Mouse (Mus musculus): ENCODE measurements around the gene Pgs1. TPM values are rescaled to one million over a fixed set of nuclear protein-coding genes. Genes with fewer than 3 reads are reported as not detected.

The Pgs1 gene
- polyA plus RNA-seq, 1 experiment from 2014 or later: 26.6 TPM

GRCm38 (mm10) chr11:117979388-117979787, 6.7 kb upstream of the Pgs1 start:
- Histone ChIP-seq H3K27ac (replicated peaks) (no peak overlapping the region), H3K9me3 (no peaks in the 10 kb centered on the region), H3K4me3 (no peak overlapping the region), H3K4me2 (no peak overlapping the region), H3K9ac (no peak overlapping the region), H3K27me3 (replicated peaks) (no peaks in the 10 kb centered on the region), H3K4me1 (peaks cover 21% of the 10 kb centered on the region), H3K36me3 (no peaks in the 10 kb centered on the region)
- ATAC-seq (ENCODE audit: extremely low read depth, insufficient number of reproducible peaks, low FRiP score, low TSS enrichment): no peak
- 52% methylated on average over 7 of the region's 7 CpGs for WGBS

- Histone ChIP-seq H3K4me1 (peaks cover 9% of the 10 kb centered on the region), H3K36me3 (no peaks in the 10 kb centered on the region)
- ATAC-seq (ENCODE audit: extremely low read depth, insufficient number of reproducible peaks, low FRiP score, low TSS enrichment): no peak
Observed at GRCm38 (mm10) chr11:117982426-117982825, 3.7 kb upstream of the Pgs1 start.

GRCm38 (mm10) chr11:117983770-117984169, 2.3 kb upstream of the Pgs1 start:
- ATAC-seq (ENCODE audit: extremely low read depth, insufficient number of reproducible peaks, low FRiP score, low TSS enrichment): no peak
- H3K9ac ChIP-seq: no peak overlapping the region

More at GRCm38 (mm10) chr11:117982426-117982825, 3.7 kb upstream of the Pgs1 start:
- Histone ChIP-seq H3K4me2 (no peak overlapping the region), H3K27ac (replicated peaks) (no peak overlapping the region), H3K27me3 (replicated peaks) (no peaks in the 10 kb centered on the region), H3K4me3 (no peak overlapping the region), H3K9me3 (no peaks in the 10 kb centered on the region), H3K9ac (no peak overlapping the region)
- whole genome bisulfite sequencing: 37% methylated on average over 5 of the region's 5 CpGs

GRCm38 (mm10) chr11:117987032-117987451, 950 bp downstream of the Pgs1 start:
- Histone ChIP-seq H3K36me3 (no peaks in the 10 kb centered on the region), H3K9me3 (no peaks in the 10 kb centered on the region), H3K27me3 (replicated peaks) (no peaks in the 10 kb centered on the region), H3K4me3 (peak overlapping the region; percentile 96), H3K27ac (replicated peaks) (peak overlapping the region; percentile 76), H3K4me2 (peak overlapping the region; percentile 90), H3K4me1 (peaks cover 54% of the 10 kb centered on the region), H3K9ac (peak overlapping the region; percentile 93)
- under 1% methylated on average over 32 of the region's 32 CpGs for WGBS
- ATAC-seq (ENCODE audit: extremely low read depth, insufficient number of reproducible peaks, low FRiP score, low TSS enrichment): no peak; the same call in 1 of the 2 replicates

More at GRCm38 (mm10) chr11:117983770-117984169, 2.3 kb upstream of the Pgs1 start:
- H3K4me3 ChIP-seq: no peak overlapping the region
- H3K9me3 ChIP-seq: no peaks in the 10 kb centered on the region
- peaks cover 21% of the 10 kb centered on the region for H3K4me1 ChIP-seq
- H3K27ac ChIP-seq (replicated peaks): no peak overlapping the region
- no peaks in the 10 kb centered on the region for H3K27me3 ChIP-seq (replicated peaks)
- H3K36me3 ChIP-seq: no peaks in the 10 kb centered on the region
- H3K4me2 ChIP-seq: no peak overlapping the region
- 46% methylated on average over 7 of the region's 7 CpGs for WGBS

- no peaks in the 10 kb centered on the region for H3K27me3 ChIP-seq (replicated peaks)
- no peaks in the 10 kb centered on the region for H3K36me3 ChIP-seq
- no peak for ATAC-seq (ENCODE audit: extremely low read depth, insufficient number of reproducible peaks, low FRiP score, low TSS enrichment)
- H3K9ac ChIP-seq: peak overlapping the region; percentile 93
- peak overlapping the region; percentile 90 for H3K4me2 ChIP-seq
- peaks cover 63% of the 10 kb centered on the region for H3K4me1 ChIP-seq
- WGBS: 58% methylated on average over 4 of the region's 4 CpGs
- peak overlapping the region; percentile 96 for H3K4me3 ChIP-seq
- H3K27ac ChIP-seq (replicated peaks): no peak overlapping the region
- H3K9me3 ChIP-seq: no peaks in the 10 kb centered on the region
Observed at GRCm38 (mm10) chr11:117987968-117988367, 1.9 kb downstream of the Pgs1 start.

GRCm38 (mm10) chr11:117989241-117989640, 3.1 kb downstream of the Pgs1 start:
- Histone ChIP-seq H3K4me2 (no peak overlapping the region), H3K4me3 (no peak overlapping the region), H3K27ac (replicated peaks) (no peak overlapping the region), H3K4me1 (peaks cover 76% of the 10 kb centered on the region), H3K9ac (peak overlapping the region; percentile 28; the same call in 1 of the 2 replicates), H3K36me3 (no peaks in the 10 kb centered on the region), H3K9me3 (no peaks in the 10 kb centered on the region), H3K27me3 (replicated peaks) (no peaks in the 10 kb centered on the region)
- 89% methylated on average over 4 of the region's 4 CpGs for WGBS
- no peak for ATAC-seq (ENCODE audit: extremely low read depth, insufficient number of reproducible peaks, low FRiP score, low TSS enrichment)

- H3K4me3 ChIP-seq: no peak overlapping the region
- no peak for ATAC-seq (ENCODE audit: extremely low read depth, insufficient number of reproducible peaks, low FRiP score, low TSS enrichment)
- H3K36me3 ChIP-seq: no peaks in the 10 kb centered on the region
- H3K4me1 ChIP-seq: peaks cover 83% of the 10 kb centered on the region
- H3K9me3 ChIP-seq: no peaks in the 10 kb centered on the region
- peak overlapping the region; percentile 10; the same call in 1 of the 2 replicates for H3K9ac ChIP-seq
- H3K27me3 ChIP-seq (replicated peaks): no peaks in the 10 kb centered on the region
- 0 out of 2 replicates have a peak overlapping the region, but pooled peaks have one; percentile 12 for H3K27ac ChIP-seq (replicated peaks)
- H3K4me2 ChIP-seq: no peak overlapping the region
- WGBS: 35% methylated on average over 10 of the region's 10 CpGs
Observed at GRCm38 (mm10) chr11:117989926-117990325, 3.8 kb downstream of the Pgs1 start.

- Histone ChIP-seq H3K9ac (peak overlapping the region; percentile 42; the same call in 1 of the 2 replicates), H3K27ac (replicated peaks) (0 out of 2 replicates have a peak overlapping the region, but pooled peaks have one; percentile 12), H3K27me3 (replicated peaks) (no peaks in the 10 kb centered on the region), H3K36me3 (no peaks in the 10 kb centered on the region), H3K4me1 (peaks cover 91% of the 10 kb centered on the region), H3K9me3 (no peaks in the 10 kb centered on the region), H3K4me2 (no peak overlapping the region), H3K4me3 (no peak overlapping the region)
- WGBS: 55% methylated on average over 9 of the region's 9 CpGs
- no peak for ATAC-seq (ENCODE audit: extremely low read depth, insufficient number of reproducible peaks, low FRiP score, low TSS enrichment)
Observed at GRCm38 (mm10) chr11:117991502-117992470, 5.7 kb downstream of the Pgs1 start.

GRCm38 (mm10) chr11:117993190-117994175, 7.4 kb downstream of the Pgs1 start:
- peaks cover 82% of the 10 kb centered on the region for H3K4me1 ChIP-seq
- peak overlapping the region; percentile 87 for H3K27ac ChIP-seq (replicated peaks)
- no peak overlapping the region for H3K4me3 ChIP-seq
- ATAC-seq (ENCODE audit: extremely low read depth, insufficient number of reproducible peaks, low FRiP score, low TSS enrichment): no peak
- WGBS: 64% methylated on average over 14 of the region's 14 CpGs
- H3K9me3 ChIP-seq: no peaks in the 10 kb centered on the region
- H3K4me2 ChIP-seq: peak overlapping the region; percentile 34
- H3K36me3 ChIP-seq: no peaks in the 10 kb centered on the region
- peak overlapping the region; percentile 71 for H3K9ac ChIP-seq
- H3K27me3 ChIP-seq (replicated peaks): no peaks in the 10 kb centered on the region

GRCm38 (mm10) chr11:117994250-117995057, 8.4 kb downstream of the Pgs1 start:
- no peaks in the 10 kb centered on the region for H3K36me3 ChIP-seq
- H3K9me3 ChIP-seq: no peaks in the 10 kb centered on the region
- H3K4me3 ChIP-seq: no peak overlapping the region
- H3K9ac ChIP-seq: peak overlapping the region; percentile 71
- peak overlapping the region; percentile 87 for H3K27ac ChIP-seq (replicated peaks)
- ATAC-seq (ENCODE audit: extremely low read depth, insufficient number of reproducible peaks, low FRiP score, low TSS enrichment): no peak
- 48% methylated on average over 9 of the region's 9 CpGs for WGBS
- no peaks in the 10 kb centered on the region for H3K27me3 ChIP-seq (replicated peaks)
- peaks cover 84% of the 10 kb centered on the region for H3K4me1 ChIP-seq
- H3K4me2 ChIP-seq: peak overlapping the region; percentile 34
